Mouse (Mus musculus): ENCODE data around the gene Ogg1.
"Not testable (repeated sequence)": the region's sequence is repeated elsewhere in the genome, so short reads cannot be mapped to it uniquely, and the experiment has no call there.

DNA sequence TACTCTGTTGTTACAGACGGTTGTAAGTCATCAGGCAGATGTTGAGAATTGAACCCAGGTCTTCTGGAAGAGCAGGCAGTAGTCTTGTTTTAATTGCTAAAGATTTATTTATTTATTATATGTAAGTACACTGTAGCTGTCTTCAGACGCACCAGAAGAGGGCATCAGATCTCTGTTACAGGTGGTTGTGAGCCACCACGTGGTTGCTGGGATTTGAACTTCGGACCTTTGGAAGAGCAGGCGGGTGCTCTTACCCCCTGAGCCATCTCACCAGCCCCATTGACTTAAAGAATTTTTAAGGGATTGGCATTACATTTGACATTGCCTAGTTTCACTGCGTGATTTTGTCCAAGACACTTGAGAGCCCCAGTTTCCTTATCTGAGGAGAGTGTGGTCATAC, 6.0 kb downstream of the Ogg1 start:
- not testable (repeated sequence) for TF ChIP-seq POLR2A (IDR thresholded peaks at IDR 0.05; ENCODE audit: low read depth, low read length); CTCF (IDR thresholded peaks at IDR 0.05; ENCODE audit: borderline replicate concordance, insufficient read depth, low read length)
